ENCODE assay signal across 8 mouse cellular contexts in genomic region chr17:74394855-74395254, GRCm38 (mm10). TPM values are rescaled to one million over a fixed set of nuclear protein-coding genes. Genes with fewer than 3 reads are reported as not detected.
DNase-seq lines count a peak whose midpoint lies in the region; ATAC-seq and TF ChIP-seq lines count a peak whose summit lies in the region.

No protein-coding gene starts in this region.

- no peak for TF ChIP-seq POLR2A in thymus, adult 2 months (IDR thresholded peaks at IDR 0.05; ENCODE audit: control insufficient read depth, extremely low read depth, insufficient read depth, low read length, poor library complexity)

- no peaks in the 10 kb centered on the region for H3K9me3 ChIP-seq in hindbrain, embryonic 16.5 days (ENCODE audit: control insufficient read depth, low read length)
- H3K9me3 ChIP-seq in lung, postnatal 0 days (ENCODE audit: low read length): no peaks in the 10 kb centered on the region
- H3K9me3 ChIP-seq in stomach, embryonic 15.5 days: no peaks in the 10 kb centered on the region

- H3K4me1 ChIP-seq in thymus, adult 2 months (replicated peaks; ENCODE audit: control insufficient read depth, insufficient read depth, low read length): peaks cover 5% of the 10 kb centered on the region
- H3K4me1 ChIP-seq in hindbrain, embryonic 16.5 days (ENCODE audit: control insufficient read depth, insufficient read depth, low read depth, low read length): peaks cover 11% of the 10 kb centered on the region
- no peaks in the 10 kb centered on the region for H3K4me1 ChIP-seq in lung, postnatal 0 days (ENCODE audit: insufficient read depth, low read depth, low read length)
- 0 out of 2 replicates have a peak, but pooled peaks cover 4% of the 10 kb centered on the region for H3K4me1 ChIP-seq in stomach, embryonic 15.5 days

- peak overlapping the region; percentile 23 for H3K4me3 ChIP-seq in thymus, adult 2 months (ENCODE audit: control insufficient read depth, insufficient read depth, low read length)
- peak overlapping the region; percentile 92 for H3K4me3 ChIP-seq in hindbrain, embryonic 16.5 days (ENCODE audit: low read length)
- H3K4me3 ChIP-seq in lung, postnatal 0 days (ENCODE audit: low read depth, low read length): peak overlapping the region; percentile 88
- H3K4me3 ChIP-seq in stomach, embryonic 15.5 days (replicated peaks): peak overlapping the region; percentile 98

- no peaks in the 10 kb centered on the region for H3K27me3 ChIP-seq in thymus, adult 2 months (ENCODE audit: control insufficient read depth, insufficient read depth, low read length)
- no peaks in the 10 kb centered on the region for H3K27me3 ChIP-seq in hindbrain, embryonic 16.5 days (replicated peaks; ENCODE audit: control insufficient read depth, insufficient read depth, low read length)
- H3K27me3 ChIP-seq in lung, postnatal 0 days (replicated peaks; ENCODE audit: insufficient read depth, low read length): no peaks in the 10 kb centered on the region
- H3K27me3 ChIP-seq in stomach, embryonic 15.5 days (replicated peaks): no peaks in the 10 kb centered on the region

- DNase-seq in cerebellum, adult 11 months: peak; percentile 8
- DNase-seq in cerebellum, postnatal 4 days (ENCODE audit: low spot score in 2 of 2): no peak
- DNase-seq in thymus, adult 2 months: peak; percentile 15
- no peak for DNase-seq in thymus, postnatal 25 days
- peak; percentile 23 for DNase-seq in lung, postnatal 0 days (ENCODE audit: low spot score)
- no peak for DNase-seq in gastrocnemius, adult 8-10 months (ENCODE audit: low spot score in 2 of 2)

- peak overlapping the region; percentile 59 for H3K9ac ChIP-seq in hindbrain, embryonic 16.5 days (ENCODE audit: low read depth, low read length)
- peak overlapping the region; percentile 16; the same call in 1 of the 2 replicates for H3K9ac ChIP-seq in lung, postnatal 0 days (replicated peaks; ENCODE audit: low read depth)
- peak overlapping the region; percentile 9; the same call in 1 of the 2 replicates for H3K9ac ChIP-seq in stomach, embryonic 15.5 days

- H3K27ac ChIP-seq in thymus, adult 2 months (ENCODE audit: control insufficient read depth, insufficient read depth, low read length): peak overlapping the region; percentile 47
- peak overlapping the region; percentile 56 for H3K27ac ChIP-seq in hindbrain, embryonic 16.5 days (ENCODE audit: low read depth, low read length)
- peak overlapping the region; percentile 35 for H3K27ac ChIP-seq in lung, postnatal 0 days (ENCODE audit: low read length)
- H3K27ac ChIP-seq in stomach, embryonic 15.5 days: peak overlapping the region; percentile 59; the same call in 1 of the 2 replicates

- ATAC-seq in hindbrain, embryonic 16.5 days: peak; percentile 31
- ATAC-seq in lung, postnatal 0 days: peak; percentile 30
- ATAC-seq in stomach, embryonic 15.5 days (ENCODE audit: insufficient read depth, low FRiP score, low read depth): peak; percentile 40; the same call in 1 of the 2 replicates

- no peak for TF ChIP-seq CTCF in thymus, adult 2 months (IDR thresholded peaks at IDR 0.05; ENCODE audit: borderline replicate concordance, control insufficient read depth, extremely low read depth, insufficient read depth, low read length, poor library complexity)
- TF ChIP-seq CTCF in lung, postnatal 0 days (IDR thresholded peaks at IDR 0.05): no peak

- no peaks in the 10 kb centered on the region for H3K36me3 ChIP-seq in thymus, adult 2 months (ENCODE audit: control insufficient read depth, insufficient read depth, low read length)
- no peaks in the 10 kb centered on the region for H3K36me3 ChIP-seq in hindbrain, embryonic 16.5 days (ENCODE audit: control insufficient read depth, insufficient read depth, low read length)
- H3K36me3 ChIP-seq in lung, postnatal 0 days (ENCODE audit: insufficient read depth, low read length): no peaks in the 10 kb centered on the region
- 0 out of 2 replicates have a peak, but pooled peaks cover 2% of the 10 kb centered on the region for H3K36me3 ChIP-seq in stomach, embryonic 15.5 days

- TF ChIP-seq EP300 in lung, postnatal 0 days (IDR thresholded peaks at IDR 0.05): no peak

- peak overlapping the region; percentile 79 for H3K4me2 ChIP-seq in hindbrain, embryonic 16.5 days (ENCODE audit: low read length)
- H3K4me2 ChIP-seq in lung, postnatal 0 days (replicated peaks; ENCODE audit: low read depth, low read length): peak overlapping the region; percentile 74
- peak overlapping the region; percentile 57 for H3K4me2 ChIP-seq in stomach, embryonic 15.5 days

- WGBS in thymus, adult 2 months: 12% methylated on average over 16 of the region's 16 CpGs
- 29% methylated on average over 16 of the region's 16 CpGs for WGBS in hindbrain, embryonic 16.5 days
- WGBS in lung, postnatal 0 days: 24% methylated on average over 16 of the region's 16 CpGs
- 21% methylated on average over 16 of the region's 16 CpGs for WGBS in stomach, embryonic 15.5 days

RNA-seq across cellular contexts. Expression of gene Slc30a6, which starts 0.6 kb away (rescaled TPM):
- polyA plus RNA-seq in thymus, adult 2 months (2012; rRNA removed): 23.7 and 26.4 TPM in 2 replicates
- 30.7 and 31.8 TPM in 2 replicates for polyA plus RNA-seq in hindbrain, embryonic 16.5 days (2015; fragmentation: Nextera tagmentation; extraction: Ambion mirVana)
- 26.7 and 28.6 TPM in 2 replicates for polyA plus RNA-seq in lung, postnatal 0 days (2015; fragmentation: Nextera tagmentation; extraction: Ambion mirVana)
- 39.8 and 41.2 TPM in 2 replicates for polyA plus RNA-seq in stomach, embryonic 15.5 days (2015; fragmentation: Nextera tagmentation; extraction: Ambion mirVana)
- total RNA-seq in gastrocnemius, adult 8-10 months (2022): 1 to 10 TPM; 4.3 to 7.2 (median 6.2) TPM

RNA-seq across cellular contexts. Expression of gene Spast, which starts 56.1 kb away (rescaled TPM):
- 10.7 and 14.7 TPM in 2 replicates for polyA plus RNA-seq in thymus, adult 2 months (2012; rRNA removed)
- polyA plus RNA-seq in hindbrain, embryonic 16.5 days (2015; fragmentation: Nextera tagmentation; extraction: Ambion mirVana): 17.3 and 19.4 TPM in 2 replicates
- polyA plus RNA-seq in lung, postnatal 0 days (2015; fragmentation: Nextera tagmentation; extraction: Ambion mirVana): 10.1 and 12.7 TPM in 2 replicates
- 15.9 and 16.9 TPM in 2 replicates for polyA plus RNA-seq in stomach, embryonic 15.5 days (2015; fragmentation: Nextera tagmentation; extraction: Ambion mirVana)
- total RNA-seq in gastrocnemius, adult 8-10 months (2022): 10 to 100 TPM; 46.1 to 59.4 (median 53.1) TPM

Comparison
In these comparisons a context has a peak if more than half of its experiments do, and no peak if none do; other contexts are left out.
1. DNase-seq: peak in cerebellum, adult 11 months (single experiment), thymus, adult 2 months (single experiment) and lung, postnatal 0 days (single experiment); none in cerebellum, postnatal 4 days (0 of 2), thymus, postnatal 25 days (single experiment) and gastrocnemius, adult 8-10 months (0 of 2).
2. H3K4me3 ChIP-seq: peak in every context shown above with its lines; median percentile 98 in stomach, embryonic 15.5 days; 92 in hindbrain, embryonic 16.5 days; 88 in lung, postnatal 0 days; 23 in thymus, adult 2 months.
3. H3K9ac ChIP-seq: peak in every context shown above with its lines; median percentile 59 in hindbrain, embryonic 16.5 days; 16 in lung, postnatal 0 days; 9 in stomach, embryonic 15.5 days.
4. Peak in every context shown above with its lines, with median percentiles within 50 percentile points of each other: H3K27ac ChIP-seq, ATAC-seq and H3K4me2 ChIP-seq.